Mouse (Mus musculus): ENCODE measurements around the gene Bricd5. TPM values are rescaled to one million over a fixed set of nuclear protein-coding genes. Genes with fewer than 3 reads are reported as not detected.
"Not testable (repeated sequence)": the region's sequence is repeated elsewhere in the genome, so short reads cannot be mapped to it uniquely, and the experiment has no call there.

Bricd5 gene
- total RNA-seq (2014; rRNA removed; ENCODE audit: low replicate concordance) (not detected in 2 replicates), polyA plus RNA-seq (2015; fragmentation: Nextera tagmentation; extraction: Ambion mirVana) (not detected in 2 replicates)

DNA sequence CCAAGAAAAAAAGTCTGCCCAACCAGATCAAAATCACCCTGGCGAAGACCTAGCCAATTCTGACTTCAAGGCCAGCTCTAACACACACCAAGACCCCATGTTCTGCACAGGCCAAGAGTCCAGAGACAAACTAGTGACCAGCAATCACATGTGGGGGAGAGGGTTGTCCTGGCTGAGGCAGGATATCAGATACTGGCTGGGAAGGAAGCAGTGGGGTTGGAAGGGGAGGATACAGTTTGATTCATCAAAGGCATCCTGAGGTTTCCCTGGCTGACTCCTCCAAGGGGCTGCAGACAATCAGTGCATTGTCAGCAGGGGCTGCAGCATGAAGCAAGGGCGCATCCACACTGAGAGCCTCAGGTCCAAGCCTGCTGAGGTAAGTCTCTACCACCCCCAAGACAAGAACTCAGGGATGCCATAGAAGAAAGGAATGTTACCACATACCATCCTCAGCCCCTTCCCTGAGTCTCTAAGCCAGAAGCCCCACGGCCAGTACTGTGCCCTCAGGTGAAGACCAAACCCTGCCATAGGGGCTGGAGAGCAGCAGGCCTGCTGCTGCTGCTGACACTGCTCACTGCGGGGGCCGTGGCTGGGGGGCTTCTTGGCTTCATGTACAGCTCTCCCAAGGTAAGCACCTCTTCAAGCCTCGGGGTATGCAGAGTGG lies at the start of gene Bricd5:
TSS of gene Bricd5 (plus strand) at position 273 of the 664 bp plus-strand sequence.
- H3K4me3 ChIP-seq (ENCODE audit: low read depth, low read length), result no peak within 1 kb of the TSS
- peaks cover 21% of the 10 kb centered on the region for H3K4me1 ChIP-seq (ENCODE audit: control insufficient read depth, insufficient read depth)
- TF ChIP-seq EP300 (IDR thresholded peaks at IDR 0.05; ENCODE audit: low read depth) (no peak), CTCF (IDR thresholded peaks at IDR 0.05; ENCODE audit: low read depth) (no peak)
- H3K9ac ChIP-seq (replicated peaks; ENCODE audit: low read depth, low read length), result no peak within 1 kb of the TSS; the same call in 1 of the 2 replicates
- no peaks in the 10 kb centered on the region for H3K27me3 ChIP-seq (ENCODE audit: control insufficient read depth, insufficient read depth, low read length)
- H3K4me2 ChIP-seq (ENCODE audit: low read depth, low read length), result 0 out of 2 replicates have a peak within 1 kb of the TSS, but pooled peaks have one; percentile 21
- H3K36me3 ChIP-seq (replicated peaks; ENCODE audit: control insufficient read depth, insufficient read depth, low read length), result peaks cover 38% of the 10 kb centered on the region
- no peaks in the 10 kb centered on the region for H3K9me3 ChIP-seq (replicated peaks; ENCODE audit: control insufficient read depth, low read length)
- no peak for DNase-seq (ENCODE audit: low spot score)
- WGBS, result 74% methylated on average over 6 of the region's 6 CpGs
- H3K27ac ChIP-seq (ENCODE audit: low read depth), result peak within 1 kb of the TSS; percentile 13
- ATAC-seq (ENCODE audit: insufficient read depth, low read depth), result no peak

DNA sequence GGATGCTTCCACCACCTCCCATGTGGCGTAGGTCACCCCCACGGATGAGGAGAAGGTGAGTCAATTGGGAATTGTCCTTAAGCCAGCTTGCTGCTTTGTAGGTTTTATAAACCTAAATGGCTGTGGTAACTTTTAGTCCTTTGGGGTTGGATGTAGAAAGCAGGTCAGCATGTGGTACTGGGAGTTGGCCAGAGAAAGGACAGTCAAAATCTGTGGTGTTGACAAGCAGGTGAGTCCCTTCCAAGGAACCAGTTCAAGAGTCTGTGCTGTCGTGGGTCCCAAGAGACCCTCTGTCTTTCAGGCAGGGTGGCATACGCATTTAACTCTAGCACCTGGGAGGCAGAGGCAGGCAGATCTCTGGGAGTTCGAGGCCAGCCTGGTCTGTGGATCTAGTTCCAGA lies 49.2 kb upstream of the Bricd5 start:
- no peak for TF ChIP-seq CTCF (IDR thresholded peaks at IDR 0.05; ENCODE audit: low read depth)
- peaks cover 54% of the 10 kb centered on the region for H3K36me3 ChIP-seq (replicated peaks; ENCODE audit: control insufficient read depth, insufficient read depth, low read length)

DNA sequence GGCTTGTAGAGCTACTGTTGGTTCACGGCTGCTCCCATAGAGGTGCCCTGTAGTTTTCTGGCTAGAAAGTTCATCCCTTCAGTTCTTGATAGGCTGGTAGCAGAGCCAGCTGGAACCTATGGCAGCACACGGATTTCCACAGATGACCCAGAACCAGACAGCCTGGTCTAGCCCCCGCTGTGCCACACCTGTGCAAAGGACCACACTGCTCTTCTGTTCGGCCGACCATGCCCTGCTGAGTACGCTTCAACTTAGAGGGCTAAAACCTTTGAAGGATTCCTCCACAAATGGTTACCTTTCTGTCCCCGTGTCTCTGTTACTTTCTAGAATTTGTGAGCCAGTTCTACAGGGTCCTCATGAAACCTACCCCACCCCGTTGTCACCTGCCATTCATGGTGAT lies 48.4 kb upstream of the Bricd5 start:
- H3K9me3 ChIP-seq (replicated peaks; ENCODE audit: control insufficient read depth, low read length); H3K27ac ChIP-seq (ENCODE audit: low read depth); H3K9ac ChIP-seq (replicated peaks; ENCODE audit: low read depth, low read length); ATAC-seq (ENCODE audit: insufficient read depth, low read depth); DNase-seq (ENCODE audit: low spot score); H3K27me3 ChIP-seq (ENCODE audit: control insufficient read depth, insufficient read depth, low read length); H3K4me3 ChIP-seq (ENCODE audit: low read depth, low read length); H3K4me2 ChIP-seq (ENCODE audit: low read depth, low read length); H3K4me1 ChIP-seq (ENCODE audit: control insufficient read depth, insufficient read depth): not testable (repeated sequence)
- WGBS, result 93% methylated on average over 4 of the region's 8 CpGs
- H3K36me3 ChIP-seq (replicated peaks; ENCODE audit: control insufficient read depth, insufficient read depth, low read length), result peaks cover 45% of the 10 kb centered on the region

More for the DNA sequence above, 49.2 kb upstream of the Bricd5 start:
- DNase-seq (ENCODE audit: low spot score), result no peak
- 91% methylated on average over 5 of the region's 5 CpGs for WGBS
- ATAC-seq (ENCODE audit: insufficient read depth, low read depth), result no peak
- H3K4me1 ChIP-seq (ENCODE audit: control insufficient read depth, insufficient read depth), result no peaks in the 10 kb centered on the region; the same call in 1 of the 2 replicates
- no peak overlapping the region for H3K4me3 ChIP-seq (ENCODE audit: low read depth, low read length)
- H3K9me3 ChIP-seq (replicated peaks; ENCODE audit: control insufficient read depth, low read length), result no peaks in the 10 kb centered on the region
- H3K4me2 ChIP-seq (ENCODE audit: low read depth, low read length), result no peak overlapping the region
- no peak overlapping the region for H3K27ac ChIP-seq (ENCODE audit: low read depth)
- no peaks in the 10 kb centered on the region for H3K27me3 ChIP-seq (ENCODE audit: control insufficient read depth, insufficient read depth, low read length)
- H3K9ac ChIP-seq (replicated peaks; ENCODE audit: low read depth, low read length), result no peak overlapping the region

DNA sequence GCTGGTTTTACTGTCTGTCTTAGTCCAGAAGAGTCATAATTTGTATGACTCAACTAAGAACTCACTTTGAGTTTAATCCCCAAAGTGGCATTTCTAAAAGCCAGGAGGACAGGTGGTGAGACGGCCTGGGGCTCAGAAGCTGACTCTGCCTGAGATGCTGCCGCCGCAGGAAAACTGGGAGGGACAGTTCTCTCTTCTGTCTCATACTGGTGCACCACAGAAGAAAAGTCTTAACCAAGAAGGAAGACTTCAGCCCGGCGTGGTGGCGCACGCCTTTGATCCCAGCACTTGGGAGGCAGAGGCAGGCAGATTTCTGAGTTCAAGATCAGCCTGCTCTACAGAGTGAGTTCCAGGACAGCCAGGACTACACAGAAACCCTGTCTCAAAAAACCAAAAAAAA lies 47.8 kb upstream of the Bricd5 start:
- Histone ChIP-seq H3K9ac (replicated peaks; ENCODE audit: low read depth, low read length) (peak overlapping the region; percentile 84; the same call in 1 of the 2 replicates), H3K27ac (ENCODE audit: low read depth) (peak overlapping the region; percentile 96), H3K4me2 (ENCODE audit: low read depth, low read length) (no peak overlapping the region), H3K27me3 (ENCODE audit: control insufficient read depth, insufficient read depth, low read length) (no peaks in the 10 kb centered on the region), H3K4me3 (ENCODE audit: low read depth, low read length) (peak overlapping the region; percentile 63), H3K36me3 (replicated peaks; ENCODE audit: control insufficient read depth, insufficient read depth, low read length) (peaks cover 39% of the 10 kb centered on the region), H3K4me1 (ENCODE audit: control insufficient read depth, insufficient read depth) (peaks cover 12% of the 10 kb centered on the region), H3K9me3 (replicated peaks; ENCODE audit: control insufficient read depth, low read length) (no peaks in the 10 kb centered on the region)
- DNase-seq (ENCODE audit: low spot score), result no peak
- WGBS, result 92% methylated on average over 7 of the region's 7 CpGs
- TF ChIP-seq EP300 (IDR thresholded peaks at IDR 0.05; ENCODE audit: low read depth), result no peak
- no peak for ATAC-seq (ENCODE audit: insufficient read depth, low read depth)

DNA sequence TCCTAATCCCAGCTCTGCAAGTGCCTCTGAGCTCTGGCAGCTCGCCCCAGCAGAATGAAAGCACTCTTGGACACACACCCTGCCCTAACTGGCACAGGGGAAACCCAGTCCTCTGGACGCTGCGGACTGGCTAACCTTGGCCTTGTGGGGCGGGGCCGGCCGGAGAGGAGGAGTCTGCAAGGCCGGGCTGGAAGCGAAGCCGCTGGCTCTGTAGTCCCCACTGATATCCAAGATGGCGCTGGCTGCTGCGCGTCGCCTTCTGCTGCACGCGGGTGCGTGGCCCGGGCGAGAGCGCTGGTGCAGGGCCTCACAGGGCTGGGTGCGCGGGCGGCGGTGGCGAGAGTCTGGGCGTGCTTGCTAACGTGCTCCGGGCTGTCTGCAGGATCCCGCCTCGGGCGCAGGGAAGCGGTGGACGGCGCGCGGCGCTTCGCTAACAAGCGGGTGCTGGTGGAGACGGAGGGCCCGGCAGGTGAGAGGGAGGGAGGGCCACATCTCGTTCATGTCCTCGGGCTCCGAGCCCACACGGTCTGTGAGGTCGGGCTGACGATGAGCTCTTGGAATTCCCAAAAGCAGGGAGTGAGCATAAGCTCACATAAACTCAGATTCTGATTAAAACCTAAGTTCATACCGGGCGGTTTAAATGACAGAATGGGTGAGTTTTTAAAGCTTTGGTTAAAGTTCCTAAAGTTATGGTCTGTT lies 47.1 kb upstream of the Bricd5 start, which contains the start of gene Eci1:
TSS of gene Eci1 (plus strand) at position 171 of the 699 bp plus-strand sequence.
- Histone ChIP-seq H3K27ac (ENCODE audit: low read depth) (peak within 1 kb of the TSS; percentile 96), H3K4me1 (ENCODE audit: control insufficient read depth, insufficient read depth) (peaks cover 12% of the 10 kb centered on the region), H3K27me3 (ENCODE audit: control insufficient read depth, insufficient read depth, low read length) (no peaks in the 10 kb centered on the region), H3K4me3 (ENCODE audit: low read depth, low read length) (peak within 1 kb of the TSS; percentile 63), H3K4me2 (ENCODE audit: low read depth, low read length) (peak within 1 kb of the TSS; percentile 62), H3K36me3 (replicated peaks; ENCODE audit: control insufficient read depth, insufficient read depth, low read length) (peaks cover 32% of the 10 kb centered on the region), H3K9me3 (replicated peaks; ENCODE audit: control insufficient read depth, low read length) (no peaks in the 10 kb centered on the region), H3K9ac (replicated peaks; ENCODE audit: low read depth, low read length) (peak within 1 kb of the TSS; percentile 84)
- DNase-seq (ENCODE audit: low spot score) (peak; percentile 97), ATAC-seq (ENCODE audit: insufficient read depth, low read depth) (peak; percentile 97)
- no peak for TF ChIP-seq CTCF (IDR thresholded peaks at IDR 0.05; ENCODE audit: low read depth)
- TF ChIP-seq EP300 (IDR thresholded peaks at IDR 0.05; ENCODE audit: low read depth), result no peak
- whole genome bisulfite sequencing, result 0% methylated on average over 48 of the region's 48 CpGs
